Mouse (Mus musculus) MEL (cell line): ENCODE data around the gene Ranbp10. TPM values are rescaled to one million over a fixed set of nuclear protein-coding genes. Genes with fewer than 3 reads are reported as not detected.

Experiments used
- DNase-seq: peaks from one replicate; pipeline ENCODE4 v3.0.0; 2011; ENCODE audit warnings: low read depth, low spot score
- H3K27ac ChIP-seq: 2 replicates; pipeline ENCODE4 v1.5.1; 2012; ENCODE audit warnings: low read depth, mild to moderate bottlenecking, control low read depth, low read length, moderate library complexity; ENCODE audit not compliant: control insufficient read depth
- H3K27me3 ChIP-seq, 2 experiments: fragments of 150-350 bp in 1 of 2; sonication (generic) in 1 of 2; 2 replicates each; pipeline ENCODE4 v1.6.1; 2012; ENCODE audit warnings: low read length in 2 of 2, mild to moderate bottlenecking in 2 of 2, improper control_type of control experiment in 1 of 2, moderate library complexity in 1 of 2; ENCODE audit not compliant: insufficient read depth in 2 of 2, control insufficient read depth in 1 of 2
- H3K36me3 ChIP-seq, 2 experiments: 2 replicates each; pipeline ENCODE4 v1.6.1; 2012 to 2014; ENCODE audit warnings: low read length in 2 of 2, improper control_type of control experiment in 1 of 2, inconsistent platforms in 1 of 2, mild to moderate bottlenecking in 1 of 2; ENCODE audit not compliant: insufficient read depth in 2 of 2, control insufficient read depth in 1 of 2
- H3K4me1 ChIP-seq, 2 experiments: fragments of 150-350 bp in 1 of 2; sonication (generic) in 1 of 2; 2 replicates each; pipeline ENCODE4 v1.6.1; 2012; ENCODE audit warnings: low read length in 2 of 2, improper control_type of control experiment in 1 of 2, mild to moderate bottlenecking in 1 of 2; ENCODE audit not compliant: insufficient read depth in 2 of 2, control insufficient read depth in 1 of 2
- H3K4me3 ChIP-seq, 2 experiments: fragments of 150-350 bp in 1 of 2; sonication (generic) in 1 of 2; 2 replicates each; pipeline ENCODE4 v1.5.1; 2012; ENCODE audit warnings: low read depth in 2 of 2, low read length in 2 of 2, mild to moderate bottlenecking in 2 of 2, moderate library complexity in 2 of 2, control low read depth in 1 of 2, improper control_type of control experiment in 1 of 2; ENCODE audit not compliant: control insufficient read depth in 1 of 2, insufficient read depth in 1 of 2
- H3K79me2 ChIP-seq: 2 replicates; pipeline ENCODE4 v1.6.1; 2012; ENCODE audit warnings: mild to moderate bottlenecking, low read length, moderate library complexity; ENCODE audit not compliant: control insufficient read depth, poor library complexity, insufficient read depth
- H3K9ac ChIP-seq: 2 replicates; pipeline ENCODE4 v1.6.1; 2012; ENCODE audit warnings: low read depth, mild to moderate bottlenecking, control low read depth, low read length, moderate library complexity; ENCODE audit not compliant: control insufficient read depth, poor library complexity, severe bottlenecking
- H3K9me3 ChIP-seq: fragments of 150-350 bp; sonication (generic); replicated peaks from 2 replicates; pipeline ENCODE4 v1.6.1; 2012; ENCODE audit warnings: mild to moderate bottlenecking, low read length, improper control_type of control experiment, moderate library complexity; ENCODE audit not compliant: insufficient read depth
- CHD2 ChIP-seq: IDR thresholded peaks from 2 replicates; pipeline ENCODE4 v1.6.1; 2011; ENCODE audit warnings: low read length, improper control_type of control experiment
- ELF1 ChIP-seq: IDR thresholded peaks from 2 replicates; pipeline ENCODE4 v1.6.1; 2014; ENCODE audit warnings: low read depth, mild to moderate bottlenecking, inconsistent platforms, low read length, improper control_type of control experiment, moderate library complexity
- EP300 ChIP-seq, 2 experiments: IDR thresholded peaks; 2 replicates each; pipeline ENCODE4 v1.6.1; 2011; ENCODE audit warnings: improper control_type of control experiment in 2 of 2, low read length in 2 of 2, low read depth in 1 of 2, mild to moderate bottlenecking in 1 of 2
- ETS1 ChIP-seq: IDR thresholded peaks from 2 replicates; pipeline ENCODE4 v1.6.1; 2012; ENCODE audit warnings: low read depth, mild to moderate bottlenecking, inconsistent platforms, low read length, improper control_type of control experiment, moderate library complexity
- GABPA ChIP-seq: IDR thresholded peaks from 2 replicates; pipeline ENCODE4 v1.6.1; 2012; ENCODE audit warnings: low read depth, mild to moderate bottlenecking, inconsistent platforms, low read length, improper control_type of control experiment, moderate library complexity
- GATA1 ChIP-seq: IDR thresholded peaks from 2 replicates; pipeline ENCODE4 v1.6.1; 2011; ENCODE audit warnings: low read depth, low read length, improper control_type of control experiment
- JUND ChIP-seq: IDR thresholded peaks from 2 replicates; pipeline ENCODE4 v1.6.1; 2011; ENCODE audit warnings: low read depth, mild to moderate bottlenecking, improper control_type of control experiment, low read length
- MAZ ChIP-seq: IDR thresholded peaks from 2 replicates; pipeline ENCODE4 v1.6.1; 2012; ENCODE audit warnings: low read depth, mild to moderate bottlenecking, inconsistent platforms, low read length, improper control_type of control experiment
- MEF2A ChIP-seq: IDR thresholded peaks from 2 replicates; pipeline ENCODE4 v1.6.1; 2014; ENCODE audit warnings: low read depth, mild to moderate bottlenecking, inconsistent platforms, low read length, improper control_type of control experiment; ENCODE audit not compliant: poor library complexity, insufficient replicate concordance, severe bottlenecking; ENCODE audit errors: extremely low read depth
- NRF1 ChIP-seq: IDR thresholded peaks from 2 replicates; pipeline ENCODE4 v1.6.1; 2014; ENCODE audit warnings: low read depth, mild to moderate bottlenecking, inconsistent platforms, low read length, improper control_type of control experiment, moderate library complexity; ENCODE audit not compliant: poor library complexity, insufficient read depth, severe bottlenecking
- POLR2A ChIP-seq, 2 experiments: IDR thresholded peaks; 2 replicates each; pipeline ENCODE4 v1.6.1; 2011 to 2012; ENCODE audit warnings: low read length in 2 of 2, mild to moderate bottlenecking in 2 of 2, control low read depth in 1 of 2, improper control_type of control experiment in 1 of 2, low read depth in 1 of 2, moderate library complexity in 1 of 2; ENCODE audit not compliant: control insufficient read depth in 1 of 2, insufficient read depth in 1 of 2, poor library complexity in 1 of 2
- POLR2AphosphoS2 ChIP-seq: IDR thresholded peaks from 2 replicates; pipeline ENCODE4 v1.6.1; 2011; ENCODE audit warnings: low read length, improper control_type of control experiment
- POLR2AphosphoS5 ChIP-seq: IDR thresholded peaks from 2 replicates; pipeline ENCODE4 v1.6.1; 2012; ENCODE audit warnings: low read depth, borderline replicate concordance, mild to moderate bottlenecking, inconsistent platforms, low read length, moderate library complexity, mixed read lengths
- SMC3 ChIP-seq: IDR thresholded peaks from 2 replicates; pipeline ENCODE4 v1.6.1; 2011; ENCODE audit warnings: low read depth, low read length, improper control_type of control experiment
- TBP ChIP-seq: IDR thresholded peaks from 2 replicates; pipeline ENCODE4 v1.8.0; 2011; ENCODE audit warnings: low read depth, low read length, improper control_type of control experiment
- USF2 ChIP-seq, 2 experiments: IDR thresholded peaks; 2 replicates each; pipeline ENCODE4 v1.6.1; 2011 to 2012; ENCODE audit warnings: improper control_type of control experiment in 2 of 2, low read length in 2 of 2, borderline replicate concordance in 1 of 2, inconsistent platforms in 1 of 2, low read depth in 1 of 2, mild to moderate bottlenecking in 1 of 2; ENCODE audit not compliant: insufficient read depth in 1 of 2
- ZMIZ1 ChIP-seq: IDR thresholded peaks from 2 replicates; pipeline ENCODE4 v1.6.1; 2012; ENCODE audit warnings: low read depth, mild to moderate bottlenecking, inconsistent platforms, low read length, improper control_type of control experiment, moderate library complexity
- ZNF384 ChIP-seq: IDR thresholded peaks from 2 replicates; pipeline ENCODE4 v1.6.1; 2012; ENCODE audit warnings: low read depth, mild to moderate bottlenecking, inconsistent platforms, low read length, improper control_type of control experiment
- polyA plus RNA-seq, 2 experiments: library from polyadenylated mRNA; stranded (reverse) in 1 of 2; unstranded in 1 of 2; fragments of >175 nt in 1 of 2; fragments of >200 nt in 1 of 2; gene quantifications; 2 replicates each; pipeline versions ENCODE4 v1.2.1 to v1.2.4; 2012; ENCODE audit warnings: low replicate concordance in 2 of 2, low read depth in 1 of 2; ENCODE audit not compliant: insufficient read length in 2 of 2, insufficient read depth in 1 of 2, missing spikeins in 1 of 2
- total RNA-seq: library from RNA; depleted of rRNA; stranded (reverse); fragments of 300-350 nt; gene quantifications from 2 replicates; pipeline ENCODE4 v1.2.3, GENCODE M21; 2012

Ranbp10 gene
- total and polyA plus RNA-seq, 3 experiments: 7.4 to 22.1 TPM; not detected in 1

DNA sequence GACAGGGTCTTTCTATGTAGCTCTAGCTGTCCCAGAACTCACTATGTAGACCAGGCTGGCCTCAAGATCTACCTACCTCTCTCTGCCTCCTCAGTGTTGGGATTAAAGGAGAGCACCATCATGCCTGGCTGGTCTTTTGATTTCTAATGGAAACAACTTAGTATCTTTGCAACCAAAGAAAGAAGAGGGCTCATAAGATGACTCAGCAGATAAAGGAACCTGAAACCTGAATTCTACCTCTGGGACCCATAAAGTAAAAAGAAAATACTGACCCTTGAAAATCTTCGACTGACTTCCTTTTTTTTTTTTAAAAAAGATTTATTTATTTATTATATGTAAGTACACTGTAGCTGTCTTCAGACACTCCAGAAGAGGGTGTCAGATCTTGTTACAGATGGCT lies 21.2 kb downstream of the Ranbp10 start:
- Histone ChIP-seq H3K9ac (no peak overlapping the region), H3K4me1 (peaks cover 32 to 36% of the 10 kb centered on the region in 2 experiments), H3K27ac (no peak overlapping the region), H3K79me2 (peaks cover 3% of the 10 kb centered on the region; the same call in 1 of the 2 replicates), H3K9me3 (no peaks in the 10 kb centered on the region), H3K4me3 (no peak overlapping the region), H3K36me3 (peaks cover 0 to 45% of the 10 kb centered on the region in 2 experiments; a peak in 2 of 4 replicates), H3K27me3 (no peaks in the 10 kb centered on the region)
- TF ChIP-seq GATA1: no peak
- TF ChIP-seq MEF2A: no peak
- DNase-seq: no peak

GRCm38 (mm10) chr8:105805346-105805745 lies 21.8 kb downstream of the Ranbp10 start:
- Histone ChIP-seq H3K4me1 (peaks cover 31 to 36% of the 10 kb centered on the region in 2 experiments), H3K9me3 (no peaks in the 10 kb centered on the region), H3K36me3 (peaks cover 0 to 45% of the 10 kb centered on the region in 2 experiments; a peak in 2 of 4 replicates), H3K9ac (no peak overlapping the region), H3K27me3 (no peaks in the 10 kb centered on the region), H3K79me2 (peaks cover 3% of the 10 kb centered on the region; the same call in 1 of the 2 replicates), H3K27ac (no peak overlapping the region), H3K4me3 (no peak overlapping the region)
- no peak for DNase-seq
- no peak for TF ChIP-seq GABPA
- TF ChIP-seq CHD2: no peak
- TF ChIP-seq TBP: no peak
- no peak for TF ChIP-seq ELF1
- TF ChIP-seq ETS1: no peak
- TF ChIP-seq USF2 (IDR thresholded peaks at IDR 0.05; ENCODE audit: borderline replicate concordance in 1 of 2, insufficient read depth in 1 of 2, low read depth in 1 of 2, low read length in 2 of 2): no peak
- no peak for TF ChIP-seq POLR2AphosphoS5
- no peak for TF ChIP-seq EP300 (IDR thresholded peaks at IDR 0.05; ENCODE audit: low read depth in 1 of 2, low read length in 2 of 2)
- no peak for TF ChIP-seq JUND
- TF ChIP-seq ZMIZ1: no peak
- TF ChIP-seq MAZ: no peak
- TF ChIP-seq NRF1: no peak
- no peak for TF ChIP-seq ZNF384
- no peak for TF ChIP-seq POLR2A (IDR thresholded peaks at IDR 0.05; ENCODE audit: control insufficient read depth in 1 of 2, insufficient read depth in 1 of 2, low read depth in 1 of 2, low read length in 2 of 2, poor library complexity in 1 of 2)
- TF ChIP-seq POLR2AphosphoS2: no peak
- TF ChIP-seq SMC3: no peak
